Mouse (Mus musculus) adrenal gland, adult (tissue): ENCODE results near the gene March8.
A peak's percentile ranks its signal among the peaks of the same experiment; 100 is the strongest.

Experiments
- DNase-seq, 2 experiments: peaks; one replicate each; pipeline ENCODE4 v3.0.0; 2022 to 2023; ENCODE audit warnings: low spot score in 1 of 2; ENCODE audit not compliant: inconsistent age in 2 of 2

March8 gene

GRCm38 (mm10) chr6:116406680-116407079 is 68.9 kb downstream of the March8 start:
- DNase-seq: peak; percentile 20 to 63

- peak; percentile 27 to 82 for DNase-seq
Measured at GRCm38 (mm10) chr6:116407216-116407615, 69.4 kb downstream of the March8 start.

GRCm38 (mm10) chr6:116407956-116408657 is 70.3 kb downstream of the March8 start:
- peak; percentile 42 to 83 for DNase-seq

GRCm38 (mm10) chr6:116410436-116410835 is 72.6 kb downstream of the March8 start:
- DNase-seq: no peak

GRCm38 (mm10) chr6:116411716-116412115 is 73.9 kb downstream of the March8 start:
- no peak for DNase-seq

GRCm38 (mm10) chr6:116412546-116413325 is 74.9 kb downstream of the March8 start:
- no peak for DNase-seq

- DNase-seq: no peak
Measured at GRCm38 (mm10) chr6:116415126-116415676, 77.4 kb downstream of the March8 start.

GRCm38 (mm10) chr6:116416000-116416552 is 78.3 kb downstream of the March8 start:
- no peak for DNase-seq

- DNase-seq: peak in 1 of 2 experiments; percentile 60
Measured at GRCm38 (mm10) chr6:116417518-116418315, 79.9 kb downstream of the March8 start.

GRCm38 (mm10) chr6:116418487-116418886 is 80.7 kb downstream of the March8 start:
- no peak for DNase-seq

GRCm38 (mm10) chr6:116419699-116420098 is 81.9 kb downstream of the March8 start:
- no peak for DNase-seq

GRCm38 (mm10) chr6:116420271-116420670 is 82.4 kb downstream of the March8 start:
- DNase-seq: no peak

GRCm38 (mm10) chr6:116422991-116423390 is 85.2 kb downstream of the March8 start:
- no peak for DNase-seq

GRCm38 (mm10) chr6:116423664-116424063 is 85.8 kb downstream of the March8 start:
- DNase-seq: peak in 1 of 2 experiments; percentile 69

GRCm38 (mm10) chr6:116427552-116427951 is 89.7 kb downstream of the March8 start:
- DNase-seq: no peak

GRCm38 (mm10) chr6:116428282-116428681 is 90.5 kb downstream of the March8 start:
- DNase-seq: no peak

- DNase-seq: no peak
Measured at GRCm38 (mm10) chr6:116438864-116439263, 101.0 kb downstream of the March8 start.

GRCm38 (mm10) chr6:116439531-116439930 is 101.7 kb downstream of the March8 start:
- no peak for DNase-seq

GRCm38 (mm10) chr6:116440447-116440846 is 102.6 kb downstream of the March8 start:
- DNase-seq: no peak

- DNase-seq: no peak
Measured at GRCm38 (mm10) chr6:116440849-116441248, 103.0 kb downstream of the March8 start.

- peak; percentile 21 to 33 for DNase-seq
Measured at GRCm38 (mm10) chr6:116455781-116456180, 118.0 kb downstream of the March8 start.
